In genomic region chr2:60730024-60730423, GRCm38 (mm10) we compare ENCODE assay signal across 10 mouse cellular contexts. TPM values are rescaled to one million over a fixed set of nuclear protein-coding genes. Genes with fewer than 3 reads are reported as not detected.
DNase-seq lines count a peak whose midpoint lies in the region; ATAC-seq and TF ChIP-seq lines count a peak whose summit lies in the region.
"Had no signal": no experiment of that assay in that cellular context is flagged by ENCODE, and none has a peak within 500 bp of the region (broad histone marks: within the 10 kb centered on the region; RNA-seq: fewer than 3 reads in every experiment).

No protein-coding gene starts in this region.

- no peak overlapping the region for H3K4me3 ChIP-seq in hindbrain, embryonic 14.5 days (replicated peaks; ENCODE audit: low read length)
- H3K4me3 ChIP-seq in hindbrain, embryonic 11.5 days (ENCODE audit: low read depth, low read length), result no peak overlapping the region
- no peak overlapping the region for H3K4me3 ChIP-seq in heart, embryonic 15.5 days
- no peak overlapping the region for H3K4me3 ChIP-seq in limb, embryonic 13.5 days
- no peak overlapping the region for H3K4me3 ChIP-seq in cerebellum, adult 2 months (replicated peaks; ENCODE audit: insufficient read depth, low read depth, low read length)
- H3K4me3 ChIP-seq: myocyte had no signal

- WGBS in hindbrain, embryonic 14.5 days, result 13% methylated on average over 3 of the region's 3 CpGs
- WGBS in hindbrain, embryonic 11.5 days, result 10% methylated on average over 3 of the region's 3 CpGs
- WGBS in heart, embryonic 15.5 days, result 9% methylated on average over 3 of the region's 3 CpGs
- WGBS in limb, embryonic 13.5 days, result 11% methylated on average over 3 of the region's 3 CpGs
- 20% methylated on average over 3 of the region's 3 CpGs for WGBS in cerebellum, adult 2 months

- no peak overlapping the region for H3K9ac ChIP-seq in hindbrain, embryonic 14.5 days
- no peak overlapping the region for H3K9ac ChIP-seq in hindbrain, embryonic 11.5 days (ENCODE audit: low read depth, low read length)
- H3K9ac ChIP-seq in heart, embryonic 15.5 days, result no peak overlapping the region
- H3K9ac ChIP-seq in limb, embryonic 13.5 days, result no peak overlapping the region

- ATAC-seq in hindbrain, embryonic 14.5 days (ENCODE audit: low FRiP score), result no peak
- ATAC-seq in hindbrain, embryonic 11.5 days (ENCODE audit: low FRiP score), result no peak
- peak; percentile 87 for ATAC-seq in heart, embryonic 15.5 days (replicated peaks; ENCODE audit: insufficient number of reproducible peaks, insufficient read depth, low FRiP score, low read depth)
- ATAC-seq in limb, embryonic 13.5 days (ENCODE audit: low FRiP score, low read depth), result 0 out of 2 replicates have a peak, but pooled peaks have one; percentile 48

- TF ChIP-seq POLR2A in cerebellum, adult 2 months (IDR thresholded peaks at IDR 0.05; ENCODE audit: borderline replicate concordance, insufficient read depth, low read length), result no peak

- no peak overlapping the region for H3K27ac ChIP-seq in hindbrain, embryonic 14.5 days
- H3K27ac ChIP-seq in hindbrain, embryonic 11.5 days (ENCODE audit: low read depth, low read length), result no peak overlapping the region
- peak overlapping the region; percentile 62 for H3K27ac ChIP-seq in heart, embryonic 15.5 days
- no peak overlapping the region for H3K27ac ChIP-seq in limb, embryonic 13.5 days
- H3K27ac ChIP-seq in cerebellum, adult 2 months (ENCODE audit: insufficient read depth, low read length), result no peak overlapping the region

- no peaks in the 10 kb centered on the region for H3K9me3 ChIP-seq in hindbrain, embryonic 14.5 days (ENCODE audit: control insufficient read depth, low read length)
- H3K9me3 ChIP-seq in hindbrain, embryonic 11.5 days (ENCODE audit: control insufficient read depth, low read length), result no peaks in the 10 kb centered on the region
- H3K9me3 ChIP-seq in heart, embryonic 15.5 days (replicated peaks), result no peaks in the 10 kb centered on the region
- no peaks in the 10 kb centered on the region for H3K9me3 ChIP-seq in limb, embryonic 13.5 days

- H3K4me1 ChIP-seq in hindbrain, embryonic 14.5 days (replicated peaks; ENCODE audit: control insufficient read depth, insufficient read depth, low read length), result no peaks in the 10 kb centered on the region
- no peaks in the 10 kb centered on the region for H3K4me1 ChIP-seq in hindbrain, embryonic 11.5 days (replicated peaks; ENCODE audit: control insufficient read depth, insufficient read depth, low read length)
- peaks cover 14% of the 10 kb centered on the region for H3K4me1 ChIP-seq in heart, embryonic 15.5 days (replicated peaks)
- H3K4me1 ChIP-seq in limb, embryonic 13.5 days, result peaks cover 20% of the 10 kb centered on the region
- no peaks in the 10 kb centered on the region for H3K4me1 ChIP-seq in cerebellum, adult 2 months (ENCODE audit: control insufficient read depth, insufficient read depth, low read length)

- H3K27me3 ChIP-seq in hindbrain, embryonic 14.5 days (ENCODE audit: control insufficient read depth, insufficient read depth, low read length), result no peaks in the 10 kb centered on the region
- no peaks in the 10 kb centered on the region for H3K27me3 ChIP-seq in hindbrain, embryonic 11.5 days (ENCODE audit: control insufficient read depth, insufficient read depth, low read length)
- no peaks in the 10 kb centered on the region for H3K27me3 ChIP-seq in heart, embryonic 15.5 days
- H3K27me3 ChIP-seq in limb, embryonic 13.5 days, result no peaks in the 10 kb centered on the region
- H3K27me3 ChIP-seq in cerebellum, adult 2 months (ENCODE audit: control insufficient read depth, insufficient read depth, low read length), result no peaks in the 10 kb centered on the region

- TF ChIP-seq CTCF in cerebellum, adult 2 months (IDR thresholded peaks at IDR 0.05; ENCODE audit: borderline replicate concordance, insufficient read depth, low read depth, low read length), result no peak

- H3K4me2 ChIP-seq in hindbrain, embryonic 14.5 days (replicated peaks), result no peak overlapping the region
- no peak overlapping the region for H3K4me2 ChIP-seq in hindbrain, embryonic 11.5 days (replicated peaks; ENCODE audit: low read depth, low read length)
- H3K4me2 ChIP-seq in heart, embryonic 15.5 days, result peak overlapping the region; percentile 42
- peak overlapping the region; percentile 34; the same call in 1 of the 2 replicates for H3K4me2 ChIP-seq in limb, embryonic 13.5 days (replicated peaks)

- H3K36me3 ChIP-seq in hindbrain, embryonic 14.5 days (replicated peaks; ENCODE audit: control insufficient read depth, insufficient read depth), result no peaks in the 10 kb centered on the region
- no peaks in the 10 kb centered on the region for H3K36me3 ChIP-seq in hindbrain, embryonic 11.5 days (ENCODE audit: control insufficient read depth, insufficient read depth, low read length)
- no peaks in the 10 kb centered on the region for H3K36me3 ChIP-seq in heart, embryonic 15.5 days
- H3K36me3 ChIP-seq in limb, embryonic 13.5 days, result no peaks in the 10 kb centered on the region

- peak; percentile 33 for DNase-seq in hindbrain, embryonic 14.5 days (ENCODE audit: low spot score)
- no peak for DNase-seq in hindbrain, embryonic 11.5 days (ENCODE audit: low spot score)
- DNase-seq in ZHBTc4 (ENCODE audit: low read depth, low spot score), result peak; percentile 92
- no peak for DNase-seq in cerebellum, postnatal 36 days
- DNase-seq in spleen, adult 18-20 months, result no peak
- DNase-seq in cerebellum, adult 2 months, result no peak
- DNase-seq: thymus, postnatal 14 days had no signal

RNA-seq across cellular contexts. Expression of gene Itgb6, which starts 7.6 kb away (rescaled TPM):
- polyA plus RNA-seq in hindbrain, embryonic 14.5 days (2014; fragmentation: Nextera tagmentation; extraction: Ambion mirVana), result 0.20 TPM in 1 of 2 replicates, not detected in the other
- 0.45 and 0.71 TPM in 2 replicates for polyA plus RNA-seq in hindbrain, embryonic 11.5 days (2014; fragmentation: Nextera tagmentation; extraction: Ambion mirVana)
- 0.38 and 0.63 TPM in 2 replicates for polyA plus RNA-seq in heart, embryonic 15.5 days (2015; fragmentation: Nextera tagmentation; extraction: Ambion mirVana)
- polyA plus RNA-seq in limb, embryonic 13.5 days (2015; fragmentation: Nextera tagmentation; extraction: Ambion mirVana), result 2.8 and 3.1 TPM in 2 replicates
- 0.19 and 0.28 TPM in 2 replicates for polyA plus RNA-seq in cerebellum, adult 2 months (2012; rRNA removed)

Comparison
In these comparisons a context has a peak if more than half of its experiments do, and no peak if none do; other contexts are left out.
1. DNase-seq: peak in hindbrain, embryonic 14.5 days (single experiment) and ZHBTc4 (single experiment); none in hindbrain, embryonic 11.5 days (single experiment), cerebellum, postnatal 36 days (0 of 2), spleen, adult 18-20 months (0 of 2) and cerebellum, adult 2 months (0 of 2).
2. ATAC-seq: peak in heart, embryonic 15.5 days (single experiment) and limb, embryonic 13.5 days (single experiment); none in hindbrain, embryonic 14.5 days (single experiment) and hindbrain, embryonic 11.5 days (single experiment).
3. H3K4me2 ChIP-seq: peak in heart, embryonic 15.5 days (single experiment) and limb, embryonic 13.5 days (single experiment); none in hindbrain, embryonic 14.5 days (single experiment) and hindbrain, embryonic 11.5 days (single experiment).